Mouse (Mus musculus) heart, embryonic 16.5 days (tissue): ENCODE measurements around the gene Spon2. TPM values are rescaled to one million over a fixed set of nuclear protein-coding genes. Genes with fewer than 3 reads are reported as not detected.

Experiments used
- ATAC-seq: fragments of 200-750 bp; cut with Nextera tagmentation; replicated peaks from 2 replicates; pipeline ENCODE4 v1.8.0; 2017; ENCODE audit warnings: moderate number of reproducible peaks; ENCODE audit not compliant: insufficient read depth, low FRiP score; ENCODE audit errors: extremely low read depth
- H3K27ac ChIP-seq: fragments of 300-500 bp; sonication (generic); 2 replicates; pipeline ENCODE4 v1.5.1; 2014; ENCODE audit warnings: mild to moderate bottlenecking, low read length, control low read depth, moderate library complexity
- H3K27me3 ChIP-seq: fragments of 300-500 bp; sonication (generic); 2 replicates; pipeline ENCODE4 v1.6.1; 2014; ENCODE audit warnings: low read length, mixed read lengths; ENCODE audit not compliant: control insufficient read depth, insufficient read depth
- H3K36me3 ChIP-seq: fragments of 300-500 bp; sonication (generic); 2 replicates; pipeline ENCODE4 v1.6.1; 2014; ENCODE audit not compliant: control insufficient read depth, insufficient read depth
- H3K4me1 ChIP-seq: fragments of 300-500 bp; sonication (generic); 2 replicates; pipeline ENCODE4 v1.6.1; 2014; ENCODE audit warnings: low read length, mixed read lengths; ENCODE audit not compliant: control insufficient read depth, insufficient read depth
- H3K4me2 ChIP-seq: fragments of 300-500 bp; sonication (generic); 2 replicates; pipeline ENCODE4 v1.6.1; 2014; ENCODE audit warnings: low read depth, mild to moderate bottlenecking, control low read depth, low read length
- H3K4me3 ChIP-seq: fragments of 300-500 bp; sonication (generic); 2 replicates; pipeline ENCODE4 v1.5.1; 2014; ENCODE audit warnings: mild to moderate bottlenecking, control low read depth, low read length
- H3K9ac ChIP-seq: fragments of 300-500 bp; sonication (generic); 2 replicates; pipeline ENCODE4 v1.6.1; 2014; ENCODE audit warnings: low read length, control low read depth
- H3K9me3 ChIP-seq: fragments of 300-500 bp; sonication (generic); replicated peaks from 2 replicates; pipeline ENCODE4 v1.6.1; 2016; ENCODE audit warnings: low read length; ENCODE audit not compliant: control insufficient read depth
- WGBS: fragments of 180-500 bp; shearing (Covaris S2); extraction: QIAGEN DNeasy Blood & Tissue Kit; methylation state at CpG from one replicate; pipeline ENCODE4 v1.1.7; 2014; 5-methylcytosine and 5-hydroxymethylcytosine counted together
- polyA plus RNA-seq: library from polyadenylated mRNA; unstranded; fragments of >200 nt; fragmentation: Nextera tagmentation; extraction: Ambion mirVana; gene quantifications from 2 replicates; pipeline ENCODE4 v1.2.1, GENCODE M21; 2015

Spon2 gene
- polyA plus RNA-seq = 67.2 and 71.5 TPM in 2 replicates

DNA sequence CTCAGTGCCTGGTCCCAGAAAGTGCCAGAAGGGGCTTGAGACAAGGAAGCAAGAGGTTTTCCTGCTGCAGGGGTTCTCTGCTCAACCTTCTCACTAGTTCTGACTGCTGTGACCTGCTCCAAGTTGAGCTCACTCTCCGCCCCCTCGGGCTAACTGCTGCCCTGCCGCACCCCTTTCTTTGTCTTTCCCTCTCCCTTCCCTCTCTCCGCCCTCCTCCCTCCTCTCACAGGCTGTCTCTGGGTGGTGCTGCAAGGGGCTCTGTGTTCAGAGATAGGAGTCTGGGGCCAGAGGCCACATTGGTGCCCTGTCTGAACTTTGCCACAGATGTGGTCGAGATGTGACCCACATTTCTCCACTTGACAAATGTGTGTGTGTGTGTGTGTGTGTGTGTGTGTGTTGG, at the start of gene Spon2:
TSS of gene Spon2 (minus strand) at position 375 of the 400 bp plus-strand sequence.
- peak within 1 kb of the TSS; percentile 66 for H3K27ac ChIP-seq
- no peaks in the 10 kb centered on the region for H3K36me3 ChIP-seq
- H3K4me1 ChIP-seq = peaks cover 40% of the 10 kb centered on the region
- peak; percentile 59 for ATAC-seq
- no peaks in the 10 kb centered on the region for H3K9me3 ChIP-seq
- 14% methylated on average over 5 of the region's 5 CpGs for WGBS
- no peaks in the 10 kb centered on the region for H3K27me3 ChIP-seq
- H3K9ac ChIP-seq = peak within 1 kb of the TSS; percentile 60
- peak within 1 kb of the TSS; percentile 28 for H3K4me2 ChIP-seq
- H3K4me3 ChIP-seq = peak within 1 kb of the TSS; percentile 29

- H3K36me3 ChIP-seq = peaks cover 89% of the 10 kb centered on the region
- 66% methylated on average over 5 of the region's 5 CpGs for WGBS
- H3K9ac ChIP-seq = no peak overlapping the region
- no peak overlapping the region for H3K4me3 ChIP-seq
- H3K27ac ChIP-seq = no peak overlapping the region
- H3K27me3 ChIP-seq = no peaks in the 10 kb centered on the region
- no peak overlapping the region for H3K4me2 ChIP-seq
- no peaks in the 10 kb centered on the region for H3K4me1 ChIP-seq
- ATAC-seq = no peak
- H3K9me3 ChIP-seq = no peaks in the 10 kb centered on the region
These were observed 36.2 kb upstream of the Spon2 start for GRCm38 (mm10) chr5:33254416-33254815.

GRCm38 (mm10) chr5:33248186-33248585, 29.9 kb upstream of the Spon2 start:
- H3K9ac ChIP-seq = no peak overlapping the region
- no peak for ATAC-seq

DNA sequence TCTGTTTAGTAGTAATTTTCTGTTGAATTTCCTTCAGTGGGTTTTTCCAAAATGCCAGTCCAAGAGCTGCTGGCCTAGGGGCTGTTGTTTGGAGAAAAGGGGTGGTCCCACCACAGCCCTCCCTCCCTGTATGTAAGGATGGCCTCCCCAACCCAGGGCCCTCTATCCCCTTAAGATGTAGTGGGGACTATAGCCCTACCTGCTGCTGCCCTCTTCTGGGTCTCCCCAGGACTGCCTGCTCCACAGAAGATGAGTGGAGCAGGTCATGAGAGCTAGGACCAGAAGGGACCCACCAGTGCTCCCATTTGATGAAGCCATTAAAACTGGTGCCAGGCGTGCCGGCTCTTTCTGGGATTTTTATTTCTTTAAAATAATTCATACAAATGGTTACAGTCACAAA, 29.1 kb upstream of the Spon2 start:
- WGBS = 84% methylated on average over 2 of the region's 2 CpGs
- H3K9ac ChIP-seq = no peak overlapping the region
- H3K4me1 ChIP-seq = no peaks in the 10 kb centered on the region
- no peak overlapping the region for H3K4me2 ChIP-seq
- no peak overlapping the region for H3K27ac ChIP-seq
- no peak overlapping the region for H3K4me3 ChIP-seq
- peaks cover 57% of the 10 kb centered on the region for H3K36me3 ChIP-seq
- no peaks in the 10 kb centered on the region for H3K27me3 ChIP-seq
- no peaks in the 10 kb centered on the region for H3K9me3 ChIP-seq
- ATAC-seq = 0 out of 2 replicates have a peak, but pooled peaks have one; percentile 37

More at GRCm38 (mm10) chr5:33248186-33248585, 29.9 kb upstream of the Spon2 start:
- no peaks in the 10 kb centered on the region for H3K9me3 ChIP-seq
- no peak overlapping the region for H3K27ac ChIP-seq
- 82% methylated on average over 12 of the region's 12 CpGs for WGBS
- no peak overlapping the region for H3K4me3 ChIP-seq
- H3K27me3 ChIP-seq = no peaks in the 10 kb centered on the region
- H3K36me3 ChIP-seq = peaks cover 57% of the 10 kb centered on the region
- H3K4me2 ChIP-seq = no peak overlapping the region
- no peaks in the 10 kb centered on the region for H3K4me1 ChIP-seq

- Histone ChIP-seq H3K27me3 (no peaks in the 10 kb centered on the region), H3K4me1 (peaks cover under 1% of the 10 kb centered on the region), H3K27ac (peak overlapping the region; percentile 71), H3K9ac (no peak overlapping the region), H3K36me3 (peaks cover 44% of the 10 kb centered on the region), H3K4me2 (no peak overlapping the region), H3K4me3 (no peak overlapping the region), H3K9me3 (no peaks in the 10 kb centered on the region)
- ATAC-seq = peak; percentile 76
- 65% methylated on average over 3 of the region's 3 CpGs for WGBS
These were observed 27.4 kb upstream of the Spon2 start for GRCm38 (mm10) chr5:33245701-33246100.

- H3K27ac ChIP-seq = no peak overlapping the region
These were observed 26.2 kb upstream of the Spon2 start for GRCm38 (mm10) chr5:33244377-33244920.

DNA sequence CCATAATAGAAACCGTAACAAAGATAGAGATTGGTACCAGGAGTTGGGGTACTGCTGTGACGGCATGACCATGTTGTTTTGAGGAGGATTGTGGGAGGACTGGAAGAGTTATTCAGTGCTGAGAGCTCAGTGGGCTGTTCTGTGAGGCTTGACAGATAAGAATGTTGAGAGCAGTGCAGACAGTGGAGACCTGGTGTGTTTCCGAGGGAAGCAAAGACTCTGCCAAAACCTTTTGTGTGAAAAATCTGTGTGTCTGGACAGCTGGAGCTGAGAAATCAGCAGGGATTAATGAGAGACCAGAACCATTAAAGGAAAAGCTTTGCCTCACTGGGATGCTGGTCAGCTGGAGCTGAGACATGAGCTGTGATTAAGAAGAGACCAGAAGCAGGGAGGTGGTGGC, 21.7 kb upstream of the Spon2 start:
- Histone ChIP-seq H3K27ac (peak overlapping the region; percentile 27; the same call in 1 of the 2 replicates), H3K9me3 (no peaks in the 10 kb centered on the region), H3K27me3 (no peaks in the 10 kb centered on the region), H3K4me3 (no peak overlapping the region), H3K4me2 (no peak overlapping the region), H3K36me3 (peaks cover 3% of the 10 kb centered on the region; the same call in 1 of the 2 replicates), H3K9ac (no peak overlapping the region), H3K4me1 (peaks cover 23% of the 10 kb centered on the region)
- 32% methylated on average over 3 of the region's 3 CpGs for WGBS
- ATAC-seq = peak; percentile 53

More at GRCm38 (mm10) chr5:33244377-33244920, 26.2 kb upstream of the Spon2 start:
- 44% methylated on average over 5 of the region's 5 CpGs for WGBS
- no peaks in the 10 kb centered on the region for H3K27me3 ChIP-seq
- peaks cover 12% of the 10 kb centered on the region for H3K4me1 ChIP-seq
- H3K36me3 ChIP-seq = peaks cover 32% of the 10 kb centered on the region
- no peak overlapping the region for H3K4me3 ChIP-seq
- ATAC-seq = no peak
- H3K9ac ChIP-seq = no peak overlapping the region
- no peak overlapping the region for H3K4me2 ChIP-seq
- H3K9me3 ChIP-seq = no peaks in the 10 kb centered on the region

- 64% methylated on average over 3 of the region's 3 CpGs for WGBS
- Histone ChIP-seq H3K4me3 (no peak overlapping the region), H3K9me3 (no peaks in the 10 kb centered on the region), H3K4me1 (peaks cover 30% of the 10 kb centered on the region), H3K27ac (peak overlapping the region; percentile 42), H3K36me3 (peaks cover 3% of the 10 kb centered on the region; the same call in 1 of the 2 replicates), H3K4me2 (no peak overlapping the region), H3K27me3 (no peaks in the 10 kb centered on the region), H3K9ac (no peak overlapping the region)
- no peak for ATAC-seq
These were observed 21.0 kb upstream of the Spon2 start for GRCm38 (mm10) chr5:33239111-33239714.

GRCm38 (mm10) chr5:33238256-33238645, 20.0 kb upstream of the Spon2 start:
- Histone ChIP-seq H3K4me2 (no peak overlapping the region), H3K27me3 (no peaks in the 10 kb centered on the region), H3K4me3 (no peak overlapping the region), H3K4me1 (peaks cover 40% of the 10 kb centered on the region), H3K9me3 (no peaks in the 10 kb centered on the region), H3K36me3 (peaks cover 3% of the 10 kb centered on the region; the same call in 1 of the 2 replicates), H3K27ac (no peak overlapping the region), H3K9ac (no peak overlapping the region)
- ATAC-seq = no peak
- WGBS = 63% methylated on average over 3 of the region's 3 CpGs
